Mouse (Mus musculus) granulocyte monocyte progenitor cell, adult 5-6 weeks (primary cell): Measurements from ENCODE around the gene Stx17. TPM values are rescaled to one million over a fixed set of nuclear protein-coding genes. Genes with fewer than 3 reads are reported as not detected.

Experiments used
- ATAC-seq: replicated peaks from 2 replicates; pipeline ENCODE4 v1.8.0; 2016; ENCODE audit warnings: mild to moderate bottlenecking, moderate TSS enrichment, inconsistent platforms; ENCODE audit not compliant: poor library complexity, severe bottlenecking
- total RNA-seq, 2 experiments: library from RNA; stranded (forward) in 1 of 2; stranded (reverse) in 1 of 2; fragments of 200-712, 200-1000 nt in 1 of 2; fragments of >200 nt in 1 of 2; fragmentation: Nextera tagmentation in 1 of 2; gene quantifications; 2 replicates each; pipeline ENCODE4 v1.2.3; 2014 to 2017

Stx17 gene
- 8.7 and 21.7 TPM in 2 replicates for total RNA-seq (2014; fragmentation: Nextera tagmentation)
- total RNA-seq (2017): 15.5 and 22.6 TPM in 2 replicates

GRCm38 (mm10) chr4:48124773-48125469 lies at the start of gene Stx17:
Stx17 (plus strand) TSS chr4:48124915.
- ATAC-seq: peak; percentile 97

- peak; percentile 78 for ATAC-seq
These were observed 47.8 kb upstream of the Stx17 start for GRCm38 (mm10) chr4:48076693-48077471.

DNA sequence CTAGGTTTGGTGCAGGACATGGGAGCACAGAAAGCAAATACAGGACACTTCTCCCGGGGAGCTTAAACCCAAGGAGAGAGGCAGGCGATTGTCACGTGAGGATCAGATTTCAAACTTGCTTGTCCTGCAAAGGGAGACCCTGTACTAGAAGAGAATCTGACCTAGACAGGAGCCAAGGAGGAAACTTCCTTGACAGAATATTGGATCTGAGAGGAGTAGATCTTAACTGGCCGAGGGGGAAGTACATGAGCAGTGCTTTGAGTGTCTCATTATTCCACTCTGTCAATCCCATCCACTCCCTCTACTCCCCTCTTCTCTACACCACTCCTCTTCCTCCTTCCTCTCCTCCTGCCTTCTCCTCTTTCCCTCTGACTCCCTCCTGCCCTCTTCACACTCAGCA lies 46.5 kb upstream of the Stx17 start:
- no peak for ATAC-seq

- ATAC-seq: no peak
These were observed 45.3 kb upstream of the Stx17 start for GRCm38 (mm10) chr4:48079285-48080039.

DNA sequence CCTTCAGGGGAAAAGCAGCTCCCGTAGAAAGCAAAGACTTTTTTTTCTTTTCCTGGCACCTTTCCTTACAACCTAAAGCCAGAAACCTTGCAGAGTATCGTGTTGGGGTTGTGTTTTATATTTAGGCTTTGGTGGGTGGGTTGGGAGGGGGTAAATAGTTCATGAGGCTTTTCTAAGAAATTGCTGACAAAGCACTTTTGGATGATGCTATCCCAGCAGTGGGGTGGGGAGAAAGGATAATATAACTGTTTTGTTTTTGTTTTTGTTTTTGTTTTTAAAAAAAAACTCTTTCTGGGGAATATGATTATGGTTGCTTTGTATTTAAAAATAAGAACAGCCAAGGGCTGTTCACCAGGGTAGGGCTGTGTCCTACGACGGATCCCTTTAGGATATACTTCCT lies 41.3 kb upstream of the Stx17 start:
- ATAC-seq: no peak

- ATAC-seq: no peak
These were observed 38.1 kb upstream of the Stx17 start for GRCm38 (mm10) chr4:48086609-48087008.

DNA sequence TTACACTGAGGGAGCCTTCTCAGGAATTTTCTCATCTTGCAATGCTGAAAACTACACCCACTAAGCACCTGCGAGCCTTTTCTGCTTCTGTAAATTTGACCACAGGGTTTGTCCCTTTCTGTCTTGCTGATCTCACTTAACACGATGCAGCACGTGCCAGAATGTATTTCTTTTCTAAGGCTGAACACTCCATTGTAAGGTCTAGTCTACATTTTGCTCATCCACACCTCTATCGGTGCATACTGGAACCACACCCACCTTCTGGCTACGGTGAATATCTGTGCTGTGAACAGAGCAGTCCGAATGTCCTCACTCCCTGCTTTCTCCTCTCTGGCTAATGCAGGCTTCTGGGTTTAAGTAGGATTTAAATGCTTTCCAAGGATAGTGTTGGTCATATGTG lies 37.2 kb upstream of the Stx17 start:
- ATAC-seq: no peak

GRCm38 (mm10) chr4:48093221-48093620 lies 31.5 kb upstream of the Stx17 start:
- ATAC-seq: no peak

GRCm38 (mm10) chr4:48100217-48100616 lies 24.5 kb upstream of the Stx17 start:
- peak; percentile 82 for ATAC-seq

DNA sequence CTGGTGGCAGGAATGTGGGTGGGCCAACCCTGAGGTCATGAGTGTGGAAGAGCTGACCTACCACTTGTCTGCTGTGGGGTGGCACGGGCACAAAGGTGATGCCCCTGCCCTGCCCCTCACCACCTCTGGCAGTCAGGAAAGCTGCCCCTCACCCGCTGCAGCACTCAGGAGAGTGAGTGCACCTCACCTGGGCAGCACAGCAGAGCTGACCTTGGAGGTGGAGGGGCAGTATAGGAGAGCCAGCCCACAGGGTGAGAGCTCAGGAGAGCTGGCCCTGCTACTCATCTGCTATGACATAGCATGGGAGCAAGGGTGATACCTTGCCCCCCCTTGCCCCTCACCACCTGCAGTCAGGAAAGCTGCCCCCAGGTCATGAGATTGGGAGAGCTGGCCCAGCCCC lies 22.7 kb upstream of the Stx17 start:
- ATAC-seq: no peak

GRCm38 (mm10) chr4:48105387-48105786 lies 19.3 kb upstream of the Stx17 start:
- no peak for ATAC-seq

DNA sequence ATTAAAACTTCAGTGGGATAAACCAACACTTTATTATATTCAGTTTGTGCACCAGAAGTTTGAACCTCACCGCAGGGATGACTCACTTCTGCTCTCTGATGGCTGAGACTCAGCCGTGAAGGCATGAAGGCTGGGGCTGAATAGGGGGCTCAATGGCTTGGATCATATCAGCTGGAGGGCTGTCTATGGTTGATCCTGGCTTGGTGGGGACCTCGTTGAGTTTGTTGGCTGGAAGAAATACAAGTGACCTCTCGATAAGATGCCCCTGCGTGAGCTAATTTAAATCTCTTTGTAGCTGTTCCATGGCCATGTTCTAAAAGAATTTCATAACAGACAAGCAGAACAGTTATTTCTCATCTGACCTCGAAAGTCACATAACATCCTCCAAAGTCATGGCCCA lies 17.6 kb upstream of the Stx17 start:
- no peak for ATAC-seq

DNA sequence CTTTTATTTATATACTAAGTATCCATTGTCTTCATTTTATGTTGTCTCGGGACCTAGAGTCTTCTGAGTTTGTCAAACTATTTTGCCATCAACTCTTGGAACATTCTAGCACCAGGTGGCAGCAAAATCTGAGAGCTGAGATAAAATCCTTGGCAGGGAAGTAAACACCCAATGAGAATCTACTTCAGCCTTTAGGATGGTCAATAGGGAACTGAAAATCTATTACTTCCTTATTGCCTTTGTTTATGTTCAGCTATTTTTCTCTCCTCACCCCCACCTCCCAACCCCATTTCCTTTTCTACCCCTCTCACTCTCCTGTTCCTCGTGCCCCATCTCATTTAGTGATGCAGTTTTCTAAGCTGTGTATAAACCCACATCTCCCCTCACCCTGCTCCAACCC lies 16.1 kb upstream of the Stx17 start:
- peak; percentile 91 for ATAC-seq

DNA sequence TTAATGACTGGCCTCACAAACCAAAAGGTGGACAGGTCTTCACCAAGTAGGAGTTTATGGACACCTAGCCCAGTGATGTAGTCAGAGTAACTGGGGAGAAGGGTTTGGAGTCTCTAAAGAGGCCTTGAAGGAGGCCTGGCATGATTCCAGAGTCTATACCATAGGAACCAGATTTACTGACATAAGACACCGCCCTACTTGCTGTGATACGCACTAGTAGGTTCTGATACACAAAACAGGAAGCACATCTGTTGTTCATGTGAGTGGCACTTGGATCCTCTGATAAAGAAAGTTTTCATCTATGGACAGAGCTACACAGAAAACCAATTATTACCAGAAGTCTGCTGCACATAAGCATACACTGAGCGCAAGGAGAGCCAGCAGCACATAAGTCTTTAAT lies 14.4 kb upstream of the Stx17 start:
- no peak for ATAC-seq

- peak; percentile 70 for ATAC-seq
These were observed 8.5 kb upstream of the Stx17 start for GRCm38 (mm10) chr4:48116191-48116590.

GRCm38 (mm10) chr4:48124416-48124772 lies 321 bp upstream of the Stx17 start:
- ATAC-seq: peak; percentile 75

GRCm38 (mm10) chr4:48130314-48130713 lies 5.6 kb downstream of the Stx17 start:
- peak; percentile 63 for ATAC-seq

- peak; percentile 50 for ATAC-seq
These were observed 6.9 kb downstream of the Stx17 start for GRCm38 (mm10) chr4:48131606-48132005.

- ATAC-seq: no peak; the same call in 1 of the 2 replicates
These were observed 8.0 kb downstream of the Stx17 start for GRCm38 (mm10) chr4:48132721-48133120.

- ATAC-seq: no peak
These were observed 24.8 kb downstream of the Stx17 start for GRCm38 (mm10) chr4:48149492-48149891.

DNA sequence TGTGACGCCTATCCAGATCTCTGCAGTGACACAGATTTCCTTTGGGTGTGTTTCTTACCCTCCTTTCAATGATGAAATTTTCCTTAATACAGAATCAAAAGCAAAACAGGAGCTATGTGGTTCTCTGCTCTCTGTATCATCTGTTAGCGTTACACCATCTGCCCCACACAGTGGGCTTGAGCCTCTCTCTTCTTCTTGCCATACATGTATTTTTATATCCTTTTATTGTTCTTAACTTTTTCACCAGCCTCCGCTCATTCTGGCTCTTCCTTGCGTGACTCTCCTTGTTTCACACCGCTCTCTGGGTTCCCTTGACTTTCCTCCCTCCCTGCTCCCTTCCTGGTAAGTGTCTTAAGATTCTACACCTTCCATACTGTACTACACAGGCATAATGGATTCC lies 28.5 kb downstream of the Stx17 start:
- no peak for ATAC-seq
